Mouse (Mus musculus): ENCODE measurements around the gene Rsg1.

The Rsg1 gene

GRCm38 (mm10) chr4:141246998-141247350, 33.2 kb downstream of the Rsg1 start:
- DNase-seq (ENCODE audit: low read depth, low spot score): no peak

- DNase-seq (ENCODE audit: low read depth, low spot score): no peak
These were observed 34.2 kb downstream of the Rsg1 start for GRCm38 (mm10) chr4:141247776-141248613.

- no peak for DNase-seq (ENCODE audit: low read depth, low spot score)
These were observed 34.8 kb downstream of the Rsg1 start for GRCm38 (mm10) chr4:141248614-141248978.

- no peak for DNase-seq (ENCODE audit: low read depth, low spot score)
These were observed 35.6 kb downstream of the Rsg1 start for GRCm38 (mm10) chr4:141249383-141249782.

GRCm38 (mm10) chr4:141251071-141251470, 37.3 kb downstream of the Rsg1 start:
- no peak for DNase-seq (ENCODE audit: low read depth, low spot score)

- DNase-seq (ENCODE audit: low read depth, low spot score): no peak
These were observed 38.9 kb downstream of the Rsg1 start for GRCm38 (mm10) chr4:141252641-141253040.

- DNase-seq (ENCODE audit: low read depth, low spot score): no peak
These were observed 40.5 kb downstream of the Rsg1 start for GRCm38 (mm10) chr4:141254234-141254633.

- DNase-seq (ENCODE audit: low read depth, low spot score): no peak
These were observed 43.7 kb downstream of the Rsg1 start for GRCm38 (mm10) chr4:141257440-141257839.

GRCm38 (mm10) chr4:141259413-141259812, 45.7 kb downstream of the Rsg1 start:
- no peak for DNase-seq (ENCODE audit: low read depth, low spot score)

- DNase-seq (ENCODE audit: low read depth, low spot score): no peak
These were observed 46.4 kb downstream of the Rsg1 start for GRCm38 (mm10) chr4:141260007-141260723.

- no peak for DNase-seq (ENCODE audit: low read depth, low spot score)
These were observed 49.3 kb downstream of the Rsg1 start for GRCm38 (mm10) chr4:141262906-141263637.

GRCm38 (mm10) chr4:141265979-141266637, 52.4 kb downstream of the Rsg1 start:
- no peak for DNase-seq (ENCODE audit: low read depth, low spot score)

GRCm38 (mm10) chr4:141267250-141267649, 53.5 kb downstream of the Rsg1 start:
- DNase-seq (ENCODE audit: low read depth, low spot score): no peak

GRCm38 (mm10) chr4:141267837-141268236, 54.1 kb downstream of the Rsg1 start:
- peak; percentile 34 for DNase-seq (ENCODE audit: low read depth, low spot score)

GRCm38 (mm10) chr4:141268350-141268749, 54.6 kb downstream of the Rsg1 start:
- DNase-seq (ENCODE audit: low read depth, low spot score): no peak

- no peak for DNase-seq (ENCODE audit: low read depth, low spot score)
These were observed 55.3 kb downstream of the Rsg1 start for GRCm38 (mm10) chr4:141269080-141269479.

- no peak for DNase-seq (ENCODE audit: low read depth, low spot score)
These were observed 56.6 kb downstream of the Rsg1 start for GRCm38 (mm10) chr4:141270201-141270940.

GRCm38 (mm10) chr4:141271228-141271627, 57.5 kb downstream of the Rsg1 start:
- DNase-seq (ENCODE audit: low read depth, low spot score): no peak

GRCm38 (mm10) chr4:141271721-141272120, 58.0 kb downstream of the Rsg1 start:
- DNase-seq (ENCODE audit: low read depth, low spot score): no peak

GRCm38 (mm10) chr4:141272878-141273277, 59.1 kb downstream of the Rsg1 start:
- no peak for DNase-seq (ENCODE audit: low read depth, low spot score)

- DNase-seq (ENCODE audit: low read depth, low spot score): peak; percentile 12
These were observed 59.5 kb downstream of the Rsg1 start for GRCm38 (mm10) chr4:141273296-141273695.
